Mouse (Mus musculus) NIH3T3 (cell line): ENCODE measurements at regions not wholly inside any gene's neighbourhood (a gene's known extent, or its start where the extent isn't known, plus 50 kb on each side); places are given as distances from the start of the nearest gene placed in this dataset.

ENCODE experiments used
- DNase-seq: peaks from one replicate; pipeline ENCODE4 v3.0.0-alpha.2; 2012; ENCODE audit warnings: low read depth

DNA sequence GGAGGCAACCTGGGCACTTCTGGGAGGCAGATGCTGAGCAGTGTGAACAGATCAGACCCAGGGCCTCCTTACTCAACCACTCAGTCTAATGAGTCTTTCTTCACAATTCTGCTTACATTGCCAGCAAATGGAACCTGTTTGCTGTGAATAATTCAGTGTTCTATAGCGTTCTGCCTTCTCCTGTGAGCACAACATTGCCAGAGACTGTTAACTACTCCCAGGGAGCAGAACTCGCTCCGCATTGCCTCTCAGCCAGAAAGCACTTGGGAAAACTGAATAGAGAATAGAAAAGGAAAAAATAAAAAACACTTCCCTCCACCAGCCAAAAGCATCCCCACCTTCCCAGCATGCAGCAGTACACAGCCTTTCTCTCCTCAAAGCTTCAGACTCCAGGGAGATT is 51.5 kb downstream of the Aym1 start:
- DNase-seq: no peak

DNA sequence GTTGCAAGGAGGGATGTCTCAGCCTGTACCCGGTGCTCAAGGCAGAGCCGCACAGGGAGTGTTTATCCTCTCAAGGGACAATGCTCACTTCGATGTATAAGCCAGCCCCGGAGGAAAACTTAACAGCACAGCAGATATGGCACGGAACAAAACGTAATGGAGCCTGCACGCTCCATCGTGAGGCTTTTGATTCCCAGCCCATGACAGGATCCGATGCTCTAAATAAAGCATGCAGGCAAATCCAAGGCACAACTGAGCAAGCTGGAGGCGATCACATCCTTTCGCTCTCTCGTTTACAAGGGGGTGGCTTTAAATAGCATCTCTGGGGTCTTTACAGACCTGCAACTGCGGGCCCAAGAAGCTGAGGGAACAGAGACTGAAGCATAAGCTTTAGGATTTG is 53.9 kb downstream of the Aym1 start:
- no peak for DNase-seq

GRCm38 (mm10) chr5:113414639-113415038 is 57.5 kb downstream of the Aym1 start:
- peak; percentile 3 for DNase-seq

DNA sequence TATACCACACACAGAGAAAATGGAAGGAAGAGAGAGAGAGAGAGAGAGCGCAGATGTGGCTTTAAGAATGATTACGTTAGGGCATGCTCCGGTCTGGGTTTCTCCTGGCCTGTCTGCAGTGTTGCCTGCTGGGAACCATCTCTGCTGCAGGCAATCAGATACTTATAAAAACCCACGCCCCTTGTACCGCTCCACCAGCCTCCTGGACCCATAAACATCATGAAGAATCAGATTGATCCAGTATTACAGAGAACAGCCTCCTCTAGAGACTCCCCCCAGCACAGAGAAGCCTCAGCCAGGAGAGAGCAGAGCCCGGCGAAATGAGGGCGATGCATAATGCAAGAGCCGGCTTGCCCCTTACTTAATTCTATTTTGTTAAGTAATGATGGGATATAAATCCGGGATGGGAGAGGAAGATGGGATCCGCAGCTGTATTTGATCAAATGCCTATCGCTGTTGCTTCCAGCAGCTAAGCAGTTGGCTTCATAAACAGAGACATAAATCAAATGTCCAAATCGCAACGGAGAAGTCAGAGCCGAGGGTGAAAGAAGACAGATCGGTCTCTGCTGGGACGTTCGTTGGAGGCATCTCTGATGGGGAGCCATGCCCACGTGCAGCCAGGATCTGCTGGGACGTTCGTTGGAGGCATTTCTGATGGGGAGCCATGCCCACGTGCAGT is 61.4 kb downstream of the Aym1 start:
- DNase-seq: no peak

- DNase-seq: no peak
These were observed 63.5 kb downstream of the Aym1 start for GRCm38 (mm10) chr5:113420619-113421018.

DNA sequence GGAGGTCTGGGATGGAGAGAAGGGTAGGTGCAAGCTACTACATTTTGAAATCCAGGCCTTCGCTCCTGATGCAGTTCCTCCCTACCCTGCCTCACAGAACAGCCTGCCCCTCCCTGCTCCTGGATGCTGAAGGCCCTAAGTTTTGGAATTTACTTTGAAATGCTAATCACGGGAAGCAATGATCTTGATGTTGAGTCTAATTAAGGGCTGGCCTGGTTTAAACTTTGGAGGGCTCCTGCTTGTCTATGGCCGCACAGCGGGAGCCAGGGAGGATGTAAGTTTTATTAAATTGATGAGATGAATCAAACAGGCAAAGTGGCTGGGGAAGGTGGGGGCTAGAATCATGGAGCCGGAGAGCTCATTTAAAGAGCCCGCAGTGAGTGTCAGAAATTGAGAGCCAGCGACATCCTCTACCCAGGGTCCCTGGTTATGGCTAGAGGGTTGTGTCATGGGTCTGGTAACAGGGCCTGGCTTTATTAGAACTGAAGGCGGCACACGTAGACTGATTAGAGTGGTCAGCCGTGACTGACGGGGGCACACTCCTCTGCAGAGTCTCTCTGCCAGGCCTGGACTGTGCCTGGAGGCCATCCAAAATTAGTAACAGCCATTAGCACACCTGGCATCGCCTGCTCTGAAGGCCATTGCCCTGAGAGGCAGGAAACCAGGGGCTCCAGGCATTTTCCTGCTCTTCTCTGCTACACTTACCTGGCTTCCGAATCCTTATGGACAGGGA is 65.1 kb downstream of the Aym1 start:
- DNase-seq: no peak

GRCm38 (mm10) chr5:113422726-113423110 is 65.6 kb downstream of the Aym1 start:
- DNase-seq: no peak

GRCm38 (mm10) chr5:113427779-113428178 is 62.4 kb upstream of the Wscd2 start:
- DNase-seq: no peak

DNA sequence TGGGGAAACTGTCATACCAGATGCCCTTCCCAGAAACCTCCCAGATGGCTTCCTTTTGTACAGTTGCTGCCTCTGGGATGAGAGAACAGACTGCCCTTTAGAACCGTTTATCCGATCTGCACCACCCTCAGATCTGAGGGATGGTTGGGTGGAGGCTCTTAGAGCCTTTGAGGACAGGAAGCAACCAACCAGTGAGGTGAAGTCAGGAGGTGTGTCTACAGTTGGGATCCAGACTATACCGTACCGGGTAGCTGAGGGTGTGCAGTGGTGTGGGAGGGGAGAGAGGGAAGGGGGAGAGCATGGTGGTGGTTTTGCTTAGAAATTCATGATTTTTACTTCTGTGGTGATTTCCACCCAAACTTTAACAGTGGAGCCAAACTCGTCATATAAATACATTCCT is 58.8 kb upstream of the Wscd2 start:
- DNase-seq: no peak

GRCm38 (mm10) chr5:113436987-113437386 is 53.1 kb upstream of the Wscd2 start:
- DNase-seq: no peak
